12 mouse cellular contexts compared by ENCODE assay signal in the genomic region with DNA sequence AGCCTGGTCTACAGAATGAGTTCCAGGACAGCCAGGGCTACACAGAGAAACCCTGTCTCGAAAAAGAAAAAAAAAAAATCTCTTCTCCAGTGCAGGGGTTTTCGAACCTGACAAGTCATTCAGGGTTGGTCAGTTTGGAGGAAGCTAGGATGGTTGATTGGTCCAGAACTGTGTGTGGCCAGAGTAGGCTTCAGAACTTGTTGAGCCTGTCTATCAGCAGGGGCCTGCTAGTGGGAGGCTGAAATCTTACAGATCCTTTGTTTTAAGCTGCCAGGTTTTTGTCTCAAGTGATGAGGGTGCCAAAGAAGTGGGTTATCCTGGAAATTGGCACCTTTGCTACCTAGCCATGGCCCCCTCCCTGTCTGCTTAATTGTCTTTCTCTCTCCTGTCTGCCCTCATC. TPM values are rescaled to one million over a fixed set of nuclear protein-coding genes. Genes with fewer than 3 reads are reported as not detected.
DNase-seq lines count a peak whose midpoint lies in the region; ATAC-seq and TF ChIP-seq lines count a peak whose summit lies in the region.
"Had no signal": no experiment of that assay in that cellular context is flagged by ENCODE, and none has a peak within 500 bp of the region (broad histone marks: within the 10 kb centered on the region; RNA-seq: fewer than 3 reads in every experiment).

No protein-coding gene starts in this region.

- TF ChIP-seq CTCF in stomach, postnatal 0 days (IDR thresholded peaks at IDR 0.05; ENCODE audit: low read depth) = no peak

- peak; percentile 41 for DNase-seq in intestine, embryonic 14.5 days (ENCODE audit: low spot score)
- peak; percentile 64 for DNase-seq in midbrain, embryonic 11.5 days (ENCODE audit: low spot score, missing footprints)
- no peak for DNase-seq in embryonic facial prominence, embryonic 14.5 days (ENCODE audit: low spot score)
- no peak for DNase-seq in stomach, postnatal 0 days (ENCODE audit: low spot score)
- no peak for DNase-seq in T-cell, adult 2 months (ENCODE audit: low spot score)
- DNase-seq: forebrain, postnatal 0 days; heart, adult 2 months; right cerebral cortex, adult 18-20 months had no signal

- H3K27me3 ChIP-seq in intestine, embryonic 14.5 days (replicated peaks; ENCODE audit: control insufficient read depth, insufficient read depth, low read length) = peaks cover 11% of the 10 kb centered on the region
- peaks cover 6% of the 10 kb centered on the region; the same call in 1 of the 2 replicates for H3K27me3 ChIP-seq in intestine, embryonic 15.5 days (replicated peaks)
- H3K27me3 ChIP-seq in midbrain, embryonic 11.5 days (ENCODE audit: control insufficient read depth, insufficient read depth, low read length) = peaks cover 9% of the 10 kb centered on the region; the same call in 1 of the 2 replicates
- peaks cover 2% of the 10 kb centered on the region; the same call in 1 of the 2 replicates for H3K27me3 ChIP-seq in midbrain, embryonic 16.5 days (ENCODE audit: control insufficient read depth, insufficient read depth, low read depth, low read length)
- peaks cover 19% of the 10 kb centered on the region for H3K27me3 ChIP-seq in embryonic facial prominence, embryonic 14.5 days (replicated peaks; ENCODE audit: control insufficient read depth, insufficient read depth, low read length)
- H3K27me3 ChIP-seq in stomach, postnatal 0 days (ENCODE audit: control insufficient read depth, insufficient read depth, low read length) = no peaks in the 10 kb centered on the region

- H3K4me3 ChIP-seq in intestine, embryonic 14.5 days (ENCODE audit: low read depth, low read length) = no peak overlapping the region
- no peak overlapping the region for H3K4me3 ChIP-seq in intestine, embryonic 15.5 days (replicated peaks)
- no peak overlapping the region for H3K4me3 ChIP-seq in midbrain, embryonic 11.5 days (ENCODE audit: low read depth, low read length)
- H3K4me3 ChIP-seq in midbrain, embryonic 16.5 days (ENCODE audit: low read depth, low read length) = no peak overlapping the region
- no peak overlapping the region for H3K4me3 ChIP-seq in embryonic facial prominence, embryonic 14.5 days (ENCODE audit: low read depth, low read length)
- H3K4me3 ChIP-seq in stomach, postnatal 0 days (ENCODE audit: low read depth, low read length) = peak overlapping the region; percentile 16; the same call in 1 of the 2 replicates
- H3K4me3 ChIP-seq: heart, adult 2 months had no signal

- 78% methylated on average over 2 of the region's 2 CpGs for WGBS in intestine, embryonic 14.5 days
- WGBS in intestine, embryonic 15.5 days = 81% methylated on average over 2 of the region's 2 CpGs
- 76% methylated on average over 2 of the region's 2 CpGs for WGBS in midbrain, embryonic 11.5 days
- WGBS in midbrain, embryonic 16.5 days = 78% methylated on average over 2 of the region's 2 CpGs
- 60% methylated on average over 2 of the region's 2 CpGs for WGBS in embryonic facial prominence, embryonic 14.5 days
- 77% methylated on average over 2 of the region's 2 CpGs for WGBS in stomach, postnatal 0 days

- no peak for TF ChIP-seq EP300 in stomach, postnatal 0 days (optimal IDR thresholded peaks at IDR 0.05)

- no peak overlapping the region for H3K9ac ChIP-seq in intestine, embryonic 14.5 days (ENCODE audit: low read length)
- no peak overlapping the region for H3K9ac ChIP-seq in intestine, embryonic 15.5 days
- no peak overlapping the region for H3K9ac ChIP-seq in midbrain, embryonic 11.5 days (ENCODE audit: low read length)
- H3K9ac ChIP-seq in midbrain, embryonic 16.5 days (ENCODE audit: low read depth, low read length) = no peak overlapping the region
- no peak overlapping the region for H3K9ac ChIP-seq in embryonic facial prominence, embryonic 14.5 days (ENCODE audit: low read depth, low read length)
- H3K9ac ChIP-seq in stomach, postnatal 0 days (ENCODE audit: low read length) = no peak overlapping the region
- H3K9ac ChIP-seq: forebrain, postnatal 0 days had no signal

- 0 out of 2 replicates have a peak, but pooled peaks cover 4% of the 10 kb centered on the region for H3K4me1 ChIP-seq in intestine, embryonic 14.5 days (replicated peaks; ENCODE audit: control insufficient read depth, insufficient read depth, low read length)
- H3K4me1 ChIP-seq in intestine, embryonic 15.5 days (replicated peaks) = no peaks in the 10 kb centered on the region
- no peaks in the 10 kb centered on the region for H3K4me1 ChIP-seq in midbrain, embryonic 11.5 days (ENCODE audit: control insufficient read depth, insufficient read depth, low read length)
- H3K4me1 ChIP-seq in midbrain, embryonic 16.5 days (ENCODE audit: control insufficient read depth, insufficient read depth, low read length) = peaks cover 2% of the 10 kb centered on the region; the same call in 1 of the 2 replicates
- no peaks in the 10 kb centered on the region for H3K4me1 ChIP-seq in embryonic facial prominence, embryonic 14.5 days (ENCODE audit: control insufficient read depth, insufficient read depth, low read length)
- H3K4me1 ChIP-seq in stomach, postnatal 0 days (replicated peaks; ENCODE audit: control insufficient read depth, insufficient read depth) = no peaks in the 10 kb centered on the region; the same call in 1 of the 2 replicates

- no peaks in the 10 kb centered on the region for H3K36me3 ChIP-seq in intestine, embryonic 14.5 days (ENCODE audit: control insufficient read depth, insufficient read depth, low read length)
- H3K36me3 ChIP-seq in intestine, embryonic 15.5 days = no peaks in the 10 kb centered on the region
- H3K36me3 ChIP-seq in midbrain, embryonic 11.5 days (ENCODE audit: control insufficient read depth, insufficient read depth, low read length) = no peaks in the 10 kb centered on the region
- no peaks in the 10 kb centered on the region for H3K36me3 ChIP-seq in midbrain, embryonic 16.5 days (ENCODE audit: control insufficient read depth, insufficient read depth, low read length)
- H3K36me3 ChIP-seq in embryonic facial prominence, embryonic 14.5 days (ENCODE audit: control insufficient read depth, insufficient read depth, low read length) = no peaks in the 10 kb centered on the region
- H3K36me3 ChIP-seq in stomach, postnatal 0 days (ENCODE audit: control insufficient read depth, insufficient read depth, low read length) = no peaks in the 10 kb centered on the region

- H3K27ac ChIP-seq in intestine, embryonic 14.5 days (ENCODE audit: low read depth) = no peak overlapping the region
- no peak overlapping the region for H3K27ac ChIP-seq in intestine, embryonic 15.5 days
- no peak overlapping the region for H3K27ac ChIP-seq in midbrain, embryonic 11.5 days (ENCODE audit: low read depth, low read length)
- no peak overlapping the region for H3K27ac ChIP-seq in midbrain, embryonic 16.5 days (ENCODE audit: low read length)
- no peak overlapping the region for H3K27ac ChIP-seq in embryonic facial prominence, embryonic 14.5 days (replicated peaks; ENCODE audit: low read depth, low read length)
- no peak overlapping the region for H3K27ac ChIP-seq in stomach, postnatal 0 days (replicated peaks)
- H3K27ac ChIP-seq: heart, adult 2 months; macrophage had no signal

- H3K4me2 ChIP-seq in intestine, embryonic 14.5 days (ENCODE audit: low read length) = no peak overlapping the region
- H3K4me2 ChIP-seq in intestine, embryonic 15.5 days (replicated peaks) = no peak overlapping the region
- no peak overlapping the region for H3K4me2 ChIP-seq in midbrain, embryonic 11.5 days
- no peak overlapping the region for H3K4me2 ChIP-seq in midbrain, embryonic 16.5 days (ENCODE audit: low read length)
- H3K4me2 ChIP-seq in embryonic facial prominence, embryonic 14.5 days (ENCODE audit: low read depth, low read length) = 0 out of 2 replicates have a peak overlapping the region, but pooled peaks have one; percentile 12
- peak overlapping the region; percentile 32 for H3K4me2 ChIP-seq in stomach, postnatal 0 days (replicated peaks; ENCODE audit: low read depth)

- no peak for ATAC-seq in intestine, embryonic 14.5 days (replicated peaks; ENCODE audit: low FRiP score, low TSS enrichment, low read depth)
- no peak for ATAC-seq in intestine, embryonic 15.5 days
- no peak for ATAC-seq in midbrain, embryonic 11.5 days (ENCODE audit: low FRiP score)
- ATAC-seq in midbrain, embryonic 16.5 days = no peak
- ATAC-seq in embryonic facial prominence, embryonic 14.5 days (ENCODE audit: low read depth) = no peak
- no peak for ATAC-seq in stomach, postnatal 0 days (ENCODE audit: low FRiP score, low TSS enrichment)
- ATAC-seq: forebrain, postnatal 0 days; intestine, postnatal 0 days had no signal

- no peaks in the 10 kb centered on the region for H3K9me3 ChIP-seq in intestine, embryonic 14.5 days (ENCODE audit: control insufficient read depth, low read length)
- H3K9me3 ChIP-seq in intestine, embryonic 15.5 days = no peaks in the 10 kb centered on the region
- no peaks in the 10 kb centered on the region for H3K9me3 ChIP-seq in midbrain, embryonic 11.5 days (ENCODE audit: control insufficient read depth, low read length)
- H3K9me3 ChIP-seq in midbrain, embryonic 16.5 days (replicated peaks; ENCODE audit: control insufficient read depth, low read length, poor library complexity, severe bottlenecking) = no peaks in the 10 kb centered on the region
- no peaks in the 10 kb centered on the region for H3K9me3 ChIP-seq in embryonic facial prominence, embryonic 14.5 days (ENCODE audit: control insufficient read depth, low read length)
- H3K9me3 ChIP-seq in stomach, postnatal 0 days (ENCODE audit: control insufficient read depth, low read length) = no peaks in the 10 kb centered on the region

RNA-seq across cellular contexts. Expression of a gene that starts 3.0 kb away (rescaled TPM):
- 14.5 and 18.3 TPM in 2 replicates for polyA plus RNA-seq in intestine, embryonic 14.5 days (2014; fragmentation: Nextera tagmentation; extraction: Ambion mirVana)
- polyA plus RNA-seq in intestine, embryonic 15.5 days (2015; fragmentation: Nextera tagmentation; extraction: Ambion mirVana) = 56.2 and 69.8 TPM in 2 replicates
- polyA plus RNA-seq in midbrain, embryonic 11.5 days (2014; fragmentation: Nextera tagmentation; extraction: Ambion mirVana) = 108 and 118 TPM in 2 replicates
- 19.4 and 22.0 TPM in 2 replicates for polyA plus RNA-seq in midbrain, embryonic 16.5 days (2015; fragmentation: Nextera tagmentation; extraction: Ambion mirVana)
- polyA plus RNA-seq in embryonic facial prominence, embryonic 14.5 days (2014; fragmentation: Nextera tagmentation; extraction: Ambion mirVana) = 28.8 and 33.3 TPM in 2 replicates
- 937 and 994 TPM in 2 replicates for polyA plus RNA-seq in stomach, postnatal 0 days (2015; fragmentation: Nextera tagmentation; extraction: Ambion mirVana)

RNA-seq across cellular contexts. Expression of a gene that starts 25.8 kb away (rescaled TPM):
- 5.3 and 7.4 TPM in 2 replicates for polyA plus RNA-seq in intestine, embryonic 14.5 days (2014; fragmentation: Nextera tagmentation; extraction: Ambion mirVana)
- 3.8 and 4.6 TPM in 2 replicates for polyA plus RNA-seq in intestine, embryonic 15.5 days (2015; fragmentation: Nextera tagmentation; extraction: Ambion mirVana)
- polyA plus RNA-seq in midbrain, embryonic 11.5 days (2014; fragmentation: Nextera tagmentation; extraction: Ambion mirVana) = 3.5 and 3.9 TPM in 2 replicates
- 1.8 and 3.6 TPM in 2 replicates for polyA plus RNA-seq in midbrain, embryonic 16.5 days (2015; fragmentation: Nextera tagmentation; extraction: Ambion mirVana)
- 206 and 577 TPM in 2 replicates for polyA plus RNA-seq in embryonic facial prominence, embryonic 14.5 days (2014; fragmentation: Nextera tagmentation; extraction: Ambion mirVana)
- polyA plus RNA-seq in stomach, postnatal 0 days (2015; fragmentation: Nextera tagmentation; extraction: Ambion mirVana) = 1.3 and 2.2 TPM in 2 replicates
- polyA plus RNA-seq: macrophage had no signal

Comparison
In these comparisons a context has a peak if more than half of its experiments do, and no peak if none do; other contexts are left out.
1. DNase-seq: peak in intestine, embryonic 14.5 days (single experiment) and midbrain, embryonic 11.5 days (single experiment); none in embryonic facial prominence, embryonic 14.5 days (single experiment), stomach, postnatal 0 days (single experiment) and T-cell, adult 2 months (single experiment).
2. H3K4me2 ChIP-seq: peak in embryonic facial prominence, embryonic 14.5 days (single experiment) and stomach, postnatal 0 days (single experiment); none in intestine, embryonic 14.5 days (single experiment), intestine, embryonic 15.5 days (single experiment), midbrain, embryonic 11.5 days (single experiment) and midbrain, embryonic 16.5 days (single experiment).
3. RNA of a gene that starts 25.8 kb away (polyA plus RNA-seq): 206 to 577 TPM in embryonic facial prominence, embryonic 14.5 days; 5.3 to 7.4 TPM in intestine, embryonic 14.5 days, 3.8 to 4.6 TPM in intestine, embryonic 15.5 days, 3.5 to 3.9 TPM in midbrain, embryonic 11.5 days, 1.8 to 3.6 TPM in midbrain, embryonic 16.5 days and 1.3 to 2.2 TPM in stomach, postnatal 0 days; every median in the first group is over 10 times any median in the second.